Mouse (Mus musculus): ENCODE data around the gene Ptma.
"Not testable (repeated sequence)": the region's sequence is repeated elsewhere in the genome, so short reads cannot be mapped to it uniquely, and the experiment has no call there.

Gene Ptma

DNA sequence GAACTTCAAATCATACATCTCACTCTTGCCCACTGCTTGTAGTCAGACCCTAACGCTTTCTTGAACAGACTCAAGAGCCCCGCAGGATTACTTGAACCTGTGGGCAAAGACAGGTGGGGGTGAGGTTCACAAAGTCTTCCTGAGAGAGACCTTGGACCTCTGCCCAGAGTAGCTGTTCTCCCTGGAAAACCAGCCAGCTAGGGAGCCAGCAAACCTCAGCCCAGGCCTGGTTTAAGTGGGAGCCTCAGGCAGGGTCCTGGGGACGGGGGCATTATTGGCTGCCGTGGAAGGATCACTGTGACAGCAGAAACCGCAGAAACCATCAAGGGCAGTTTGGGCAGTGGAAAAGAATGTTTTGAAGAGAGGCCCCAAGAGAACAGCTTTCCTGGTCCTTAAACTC lies 29.2 kb upstream of the Ptma start:
- DNase-seq, result no peak

DNA sequence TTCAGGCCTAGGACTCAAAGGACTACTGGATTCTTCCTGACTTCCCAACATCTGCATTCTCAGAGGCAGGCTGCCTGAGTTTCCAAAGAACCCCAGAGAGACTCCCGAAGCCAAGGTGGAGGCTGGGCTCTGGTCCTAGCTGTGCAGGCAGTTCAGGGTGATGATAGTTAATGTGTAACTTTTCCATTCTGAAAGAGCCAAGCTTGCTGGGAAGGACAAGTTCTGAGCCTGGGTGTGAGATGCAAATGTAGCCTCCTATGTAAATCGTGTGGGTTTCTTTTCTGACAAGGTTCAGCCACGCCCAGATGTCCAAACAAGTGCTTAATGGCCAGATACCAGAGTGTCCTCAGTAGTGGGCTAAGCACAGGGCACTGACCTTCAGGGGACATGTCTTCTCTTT lies 28.5 kb upstream of the Ptma start:
- DNase-seq, result no peak

DNA sequence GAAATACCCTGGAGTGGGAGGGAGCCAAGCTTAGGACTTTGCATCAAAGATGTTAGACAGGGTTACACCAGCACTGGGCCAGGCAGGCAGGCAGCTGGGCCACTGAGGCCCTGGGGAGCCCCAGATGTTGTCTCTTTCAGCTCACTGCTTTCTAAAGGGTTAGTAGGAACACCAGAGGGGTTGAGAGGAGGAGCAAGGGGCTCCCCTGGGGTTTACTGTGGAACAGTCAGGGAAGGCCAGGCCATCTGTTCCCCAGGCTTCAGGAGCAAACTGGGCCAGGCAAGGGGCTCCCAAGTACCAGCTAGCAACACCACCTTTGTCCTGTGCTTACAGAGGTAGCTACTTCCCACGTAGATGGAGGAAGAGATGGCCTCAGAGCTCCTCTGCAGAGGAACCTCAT lies 27.9 kb upstream of the Ptma start:
- no peak for DNase-seq

DNA sequence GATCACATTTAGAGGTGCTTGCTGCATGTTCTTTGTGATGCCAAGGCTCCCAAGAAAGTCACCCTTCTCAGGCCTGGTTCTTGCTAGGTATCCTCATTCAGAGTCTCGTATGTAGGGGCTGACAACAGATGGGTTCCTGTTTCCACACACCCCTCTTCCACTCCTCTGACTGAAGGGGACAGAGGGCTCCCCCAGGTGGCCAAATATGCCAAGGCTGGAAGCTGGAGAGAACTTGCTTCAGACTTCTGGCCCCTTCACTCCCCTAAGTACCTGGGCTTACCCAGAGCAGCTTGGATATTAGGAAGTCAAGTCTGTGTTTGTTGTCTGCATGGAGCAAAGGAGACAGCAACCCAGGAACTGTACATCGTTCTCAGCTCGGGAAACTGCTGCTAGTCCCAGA lies 26.6 kb upstream of the Ptma start:
- DNase-seq, result peak; percentile 83 to 88

DNA sequence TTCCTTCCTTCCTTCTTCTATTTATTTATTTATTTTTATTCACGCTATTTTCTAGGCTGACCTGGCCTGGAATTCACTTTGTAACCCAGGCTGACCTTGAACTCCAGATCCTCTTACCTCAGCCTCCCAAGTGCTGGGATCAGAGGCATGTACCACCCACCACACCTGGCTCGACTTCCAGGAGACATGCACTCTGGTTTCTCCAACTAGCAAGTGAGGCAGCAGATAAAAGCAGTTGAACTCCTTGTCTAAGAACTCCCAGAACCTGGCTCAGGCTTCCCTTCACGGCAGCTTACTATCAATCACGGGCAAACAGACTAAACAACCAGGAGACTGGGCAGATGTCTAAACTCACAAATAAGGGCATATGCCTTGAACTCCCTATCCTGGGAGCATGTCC lies 25.8 kb upstream of the Ptma start:
- no peak for DNase-seq

DNA sequence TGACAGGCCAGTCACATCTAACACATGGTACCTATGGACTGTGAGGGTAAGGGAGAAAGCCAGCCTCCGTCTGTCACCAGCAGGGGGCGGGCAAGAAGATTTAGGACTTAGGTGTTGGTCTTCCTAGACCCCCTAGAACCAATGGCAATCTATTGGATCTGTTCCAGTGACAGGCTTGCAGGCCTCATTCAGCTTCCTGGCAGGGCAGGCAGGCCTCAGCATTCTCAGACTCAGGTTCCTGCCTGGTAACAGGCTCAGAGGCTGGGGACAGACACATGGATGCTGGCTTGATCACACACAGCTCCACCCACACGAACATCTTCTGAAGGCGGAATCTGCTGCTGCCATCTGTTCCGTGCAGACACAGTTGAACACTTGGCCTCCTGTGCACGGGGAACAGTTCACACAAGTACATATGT lies 25.4 kb upstream of the Ptma start:
- DNase-seq, result peak; percentile 64 to 76

DNA sequence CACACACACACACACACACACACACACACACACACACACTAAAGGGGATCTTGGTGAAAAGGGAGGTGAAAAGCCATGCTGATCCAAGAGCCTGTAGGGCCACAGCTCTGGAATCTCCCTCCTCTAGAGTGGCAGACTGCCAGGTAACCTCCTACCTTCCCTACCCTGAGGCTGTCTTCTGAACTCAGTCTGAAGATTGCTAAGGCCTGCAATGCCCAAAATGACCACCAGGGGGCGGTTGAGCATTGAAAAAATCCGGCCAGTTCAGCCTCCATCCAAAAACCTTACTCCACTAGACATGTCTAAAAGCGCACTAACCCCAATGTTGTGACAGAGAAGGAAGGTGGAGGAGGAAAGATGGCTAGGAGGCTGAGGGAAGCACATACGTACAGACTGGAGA lies 25.0 kb upstream of the Ptma start:
- DNase-seq, result peak; percentile 90 to 96

DNA sequence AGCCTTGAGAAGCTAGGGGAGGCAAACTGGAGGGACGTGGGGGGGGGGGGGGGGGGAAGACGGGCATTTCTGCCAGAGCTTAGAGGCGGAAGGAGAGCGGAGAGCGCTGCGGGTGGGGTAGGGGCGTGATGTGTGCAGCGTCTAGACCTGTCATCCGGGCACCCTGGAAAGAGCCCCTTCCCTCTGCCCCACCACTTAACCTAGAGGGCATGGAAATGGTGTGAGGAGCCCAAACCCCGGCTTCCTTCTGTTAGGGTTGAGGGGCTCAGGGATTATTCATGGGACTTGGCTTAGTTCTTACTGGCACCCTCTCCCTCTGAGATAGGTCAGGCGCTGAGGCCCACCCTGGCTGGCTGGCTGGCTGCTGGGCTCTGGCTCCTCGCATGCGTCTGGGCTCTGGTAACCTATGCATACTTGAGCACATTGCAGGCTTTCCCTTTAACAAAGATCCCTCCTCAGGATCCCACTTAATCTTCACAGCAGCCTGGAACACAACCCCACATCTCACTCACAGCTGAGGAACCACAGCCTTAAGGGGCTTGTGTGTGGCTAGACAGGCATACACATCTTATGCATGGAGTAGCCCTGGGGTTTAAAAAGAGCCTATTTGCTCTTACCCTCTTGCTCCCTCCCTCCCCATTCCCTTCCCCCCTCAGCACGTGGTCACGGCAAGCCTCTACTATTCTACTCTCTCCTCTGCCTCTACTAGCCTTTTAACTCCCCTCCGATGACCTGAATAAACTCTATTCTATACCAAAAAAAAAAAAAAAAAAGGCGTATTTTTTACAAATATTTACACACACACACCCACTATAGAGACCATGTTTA lies 24.1 kb upstream of the Ptma start:
- no peak for DNase-seq

DNA sequence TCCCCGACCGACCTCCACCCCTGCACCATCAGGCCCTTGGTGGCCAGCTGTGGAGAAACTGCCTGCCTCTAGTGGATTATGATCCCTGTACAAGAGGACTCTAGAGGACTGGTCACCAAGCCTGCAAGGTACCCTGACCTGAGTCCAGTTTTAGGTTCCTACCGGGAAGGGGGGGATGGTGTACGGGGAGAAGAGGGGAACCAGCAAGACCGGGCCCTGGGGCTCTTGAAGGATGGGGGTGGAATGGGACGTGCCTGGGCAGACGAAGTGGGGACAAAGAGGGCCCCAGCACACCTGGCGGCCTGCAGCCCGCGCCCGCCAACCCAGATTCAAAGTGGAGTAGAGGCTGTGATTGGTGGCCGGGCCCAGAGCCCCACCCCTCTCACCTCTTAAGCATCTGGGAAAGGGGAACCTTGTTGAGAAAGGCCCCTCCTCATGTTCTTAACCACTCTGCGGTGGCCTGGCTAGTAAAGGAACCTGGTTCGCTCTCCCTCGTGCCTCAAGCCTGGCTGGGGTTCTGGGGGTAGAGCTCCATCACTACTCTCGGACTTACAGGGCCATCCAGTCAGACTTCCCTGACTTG lies 23.3 kb upstream of the Ptma start:
- peak; percentile 67 to 75 for DNase-seq

DNA sequence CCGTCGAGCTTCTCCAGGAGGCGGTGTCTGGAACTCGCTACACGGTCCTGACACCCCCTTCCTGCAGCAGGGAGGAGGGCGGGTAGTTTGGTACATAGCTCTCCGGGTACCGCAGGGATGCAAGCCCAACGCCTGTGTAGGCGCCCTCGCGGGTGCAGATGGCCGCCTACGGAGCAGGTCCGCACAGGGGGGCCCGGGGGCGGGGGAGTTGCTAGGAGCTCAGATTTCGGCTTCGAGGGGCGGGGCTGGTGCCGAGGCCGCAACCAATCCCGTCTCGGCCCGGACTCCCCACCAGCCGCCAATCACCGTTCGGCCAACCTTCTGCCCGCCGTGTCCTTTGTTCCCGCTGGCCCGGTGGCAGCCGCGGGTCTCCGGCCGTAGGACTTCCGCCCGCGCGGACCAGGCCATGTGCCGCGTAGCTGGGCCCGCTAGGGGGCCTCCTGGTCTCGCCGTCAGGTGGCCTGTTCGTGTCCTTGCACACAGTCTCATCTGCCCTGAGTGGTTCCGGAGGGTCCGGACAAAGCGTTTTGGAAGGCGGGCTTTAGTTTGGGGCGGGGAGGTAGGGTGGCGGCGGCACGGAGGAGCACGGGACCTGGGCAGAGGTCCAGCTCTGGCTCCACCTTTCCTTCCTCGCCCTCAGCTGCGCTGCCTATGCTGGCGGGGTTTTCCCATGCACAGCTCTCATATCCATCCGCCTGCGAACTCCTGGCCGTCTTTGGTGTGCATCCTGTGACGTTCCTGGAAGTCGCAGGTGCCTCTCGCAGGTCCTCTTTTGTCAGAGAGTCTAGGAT lies 22.4 kb upstream of the Ptma start:
- DNase-seq, result peak; percentile 97 to 99

DNA sequence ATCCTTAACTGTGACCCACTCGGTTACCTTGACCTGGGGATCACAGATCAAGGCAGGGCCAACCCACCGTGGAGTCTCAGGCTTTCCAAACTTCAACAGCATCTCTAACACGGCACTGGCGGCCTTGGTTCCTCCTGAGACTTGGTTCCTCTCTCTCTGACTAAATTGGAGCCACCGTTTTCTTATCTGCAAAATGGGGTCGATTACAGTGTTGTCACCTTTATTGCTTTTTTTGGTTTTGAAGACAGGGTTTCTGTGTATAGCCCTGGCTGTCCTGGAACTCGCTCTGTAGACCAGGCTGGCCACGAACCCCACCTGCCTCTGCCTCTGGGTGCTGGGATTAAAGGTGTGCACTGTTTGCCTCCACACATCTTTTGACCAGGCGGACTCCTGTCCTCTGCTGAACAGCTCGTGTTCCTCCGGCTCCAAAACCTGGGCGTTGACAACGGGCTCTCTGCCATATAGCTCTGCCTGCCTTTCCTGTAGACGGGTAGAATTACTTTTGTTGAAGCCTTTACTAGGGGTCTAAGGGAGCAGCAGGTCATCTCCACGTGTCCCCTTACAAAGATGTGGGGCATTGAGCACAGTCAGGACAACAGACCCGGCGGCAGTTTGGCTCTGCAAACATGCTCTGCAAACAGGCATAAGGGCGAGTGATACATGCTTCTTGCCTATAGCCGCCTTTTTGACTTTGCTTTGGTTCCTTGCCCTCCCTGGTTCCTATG lies 21.7 kb upstream of the Ptma start:
- peak; percentile 49 to 50 for DNase-seq

DNA sequence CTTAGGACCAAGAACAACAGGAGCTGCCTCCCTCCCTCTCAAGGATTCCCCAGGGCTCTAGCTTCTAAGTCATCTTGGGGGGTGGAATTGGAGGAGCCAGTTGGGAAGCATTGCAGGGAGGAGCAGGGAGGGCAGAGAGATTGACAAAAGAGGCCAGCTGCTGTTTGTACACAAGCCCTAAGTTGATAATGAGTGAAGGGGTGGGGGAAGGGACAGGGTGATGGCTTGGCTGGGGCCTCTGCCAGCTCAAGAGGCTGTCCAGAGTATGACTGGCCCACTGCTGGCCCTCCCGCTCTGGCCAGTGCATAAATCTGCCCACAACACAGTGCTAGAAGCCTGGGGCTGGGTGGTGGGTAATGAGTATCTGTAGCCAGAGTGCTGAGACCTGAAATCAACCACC lies 21.1 kb upstream of the Ptma start:
- peak; percentile 55 to 86 for DNase-seq

DNA sequence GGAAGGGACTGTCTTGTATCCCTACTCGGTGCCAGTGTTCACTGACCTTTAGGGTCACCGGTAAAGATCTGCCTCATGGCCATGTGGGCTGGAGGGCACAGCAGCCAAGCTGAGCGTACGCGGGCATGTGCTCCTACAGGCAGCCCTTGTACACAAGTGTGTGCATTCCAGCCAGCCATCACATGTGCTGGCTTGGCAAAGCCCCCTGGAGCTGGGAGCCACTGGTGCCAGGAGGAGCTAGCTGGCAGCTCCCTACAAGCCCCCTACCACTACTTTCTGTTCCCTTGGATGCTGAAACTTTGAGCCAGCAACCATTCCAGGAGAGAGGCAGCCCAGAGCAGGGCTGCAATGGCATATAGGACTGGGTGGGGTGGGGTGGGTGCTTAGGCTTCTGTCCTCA lies 20.1 kb upstream of the Ptma start:
- no peak for DNase-seq

DNA sequence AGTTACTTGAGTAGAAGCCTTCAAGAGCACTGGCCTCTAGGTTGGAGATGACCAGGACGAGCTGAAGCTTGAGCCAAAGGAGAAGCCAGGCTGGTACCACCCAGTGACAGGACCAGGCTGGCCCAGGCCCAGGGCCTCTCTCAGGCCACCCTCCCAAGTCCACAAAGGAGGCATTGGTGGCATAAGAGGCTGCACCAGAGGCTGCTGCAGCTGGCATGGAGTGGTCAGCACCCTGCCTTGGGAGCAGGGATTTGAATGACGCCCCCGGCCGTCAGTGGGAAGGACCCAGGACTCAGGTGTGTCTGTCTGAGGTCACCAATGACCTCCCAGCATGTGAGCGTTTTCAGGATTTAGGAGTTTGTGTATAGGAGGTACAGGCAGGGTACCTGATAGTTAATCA lies 18.7 kb upstream of the Ptma start:
- DNase-seq, result no peak

DNA sequence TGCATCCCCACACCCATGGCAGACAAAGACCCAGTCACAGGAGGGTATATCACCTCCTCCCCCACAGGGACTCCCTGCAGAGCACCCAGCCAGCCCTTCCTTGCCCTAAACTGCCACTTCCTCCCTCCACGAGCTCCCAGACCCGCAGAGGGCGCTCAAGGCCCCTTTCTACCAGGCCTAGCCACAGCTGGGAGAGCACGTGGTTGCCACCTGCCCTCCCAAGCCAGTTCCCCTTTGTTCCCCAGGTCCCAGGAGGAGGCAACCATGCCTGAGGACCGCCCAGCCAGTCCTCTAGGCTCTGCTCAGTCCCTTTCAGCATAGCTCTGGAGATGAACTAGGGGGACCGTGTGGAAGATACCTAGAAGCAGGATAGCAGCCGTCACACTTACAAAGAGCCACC lies 17.1 kb upstream of the Ptma start:
- peak; percentile 90 to 94 for DNase-seq

DNA sequence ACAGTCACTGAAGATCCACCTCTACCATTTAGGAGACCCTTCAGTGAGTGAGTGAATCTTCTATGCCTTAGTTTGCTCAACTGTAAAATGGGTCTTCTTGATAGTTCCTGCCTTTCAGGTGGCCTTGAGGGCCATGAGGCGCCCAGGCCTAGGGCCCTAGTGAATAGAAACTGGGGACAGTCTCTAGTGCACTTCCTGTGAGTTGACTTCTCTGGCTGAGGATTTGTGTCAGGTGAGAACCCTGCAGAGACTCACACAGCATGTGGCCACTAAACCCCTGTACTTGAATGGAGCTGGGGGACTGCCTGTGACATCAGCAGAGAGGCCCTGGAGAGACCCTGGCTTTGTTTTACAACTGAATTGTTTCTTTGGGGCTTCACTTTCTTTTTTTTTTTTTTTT lies 16.3 kb upstream of the Ptma start:
- no peak for DNase-seq

DNA sequence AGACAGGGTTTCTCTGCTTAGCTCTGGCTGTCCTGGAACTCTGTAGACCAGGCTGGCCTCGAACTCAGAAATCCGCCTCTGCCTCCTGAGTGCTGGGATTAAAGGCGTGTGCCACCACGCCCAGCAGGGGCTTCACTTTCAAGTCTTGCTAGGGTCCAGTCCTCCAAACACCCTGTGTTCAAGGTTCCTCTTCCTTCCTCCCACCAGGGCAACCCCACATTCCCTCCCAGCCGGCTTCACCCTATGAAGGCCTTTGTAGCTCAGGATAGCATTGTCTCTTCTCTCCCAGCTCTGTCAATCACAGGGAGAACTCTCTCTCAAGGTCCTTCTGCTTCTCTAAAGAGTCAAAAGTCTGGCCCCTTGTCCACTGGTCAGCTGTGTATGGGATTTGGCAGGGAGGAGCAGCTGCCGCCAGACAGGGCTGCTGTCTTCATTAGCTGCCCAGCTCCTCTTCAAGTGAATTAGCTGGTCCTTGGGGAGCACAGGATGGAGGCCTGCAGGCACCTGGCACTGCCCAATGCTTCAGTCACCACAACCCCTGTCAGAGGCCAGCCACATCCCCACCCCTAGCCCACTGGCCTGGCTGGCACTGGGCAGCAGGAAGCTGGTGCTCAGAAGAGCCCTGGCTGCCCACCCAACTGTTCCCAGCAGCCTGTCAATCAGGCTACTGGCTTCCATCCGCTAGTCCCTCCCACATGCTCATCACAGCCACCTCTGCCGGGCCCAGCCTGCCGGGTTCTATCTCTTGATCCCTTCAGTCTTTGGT lies 15.7 kb upstream of the Ptma start:
- no peak for DNase-seq

DNA sequence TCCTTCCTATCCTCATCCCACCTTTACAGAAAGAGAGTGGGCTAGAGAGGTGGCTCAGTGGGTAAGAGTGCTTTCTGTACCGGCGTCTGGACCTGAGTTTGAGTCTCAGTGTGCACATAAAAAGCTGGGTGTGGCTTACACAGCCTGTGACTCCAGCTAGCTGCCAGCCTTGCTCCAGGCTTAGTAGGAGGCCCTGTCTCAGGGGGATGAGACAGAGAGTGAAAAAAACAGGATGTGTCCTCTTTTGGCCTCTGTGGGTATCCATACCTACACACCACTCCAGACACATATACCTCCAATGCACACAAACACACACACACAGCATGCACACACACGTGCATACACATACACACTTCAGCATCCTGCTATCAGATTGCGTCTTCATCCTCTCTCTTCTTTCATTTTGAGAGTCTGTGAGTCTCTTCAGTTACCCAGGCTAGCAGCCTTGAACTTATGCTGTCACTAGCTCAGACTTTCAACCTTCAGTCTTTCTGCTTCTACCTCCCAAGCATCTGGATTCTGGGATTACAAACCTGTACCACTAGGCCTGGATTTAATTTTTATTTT lies 14.3 kb upstream of the Ptma start:
- no peak for DNase-seq

DNA sequence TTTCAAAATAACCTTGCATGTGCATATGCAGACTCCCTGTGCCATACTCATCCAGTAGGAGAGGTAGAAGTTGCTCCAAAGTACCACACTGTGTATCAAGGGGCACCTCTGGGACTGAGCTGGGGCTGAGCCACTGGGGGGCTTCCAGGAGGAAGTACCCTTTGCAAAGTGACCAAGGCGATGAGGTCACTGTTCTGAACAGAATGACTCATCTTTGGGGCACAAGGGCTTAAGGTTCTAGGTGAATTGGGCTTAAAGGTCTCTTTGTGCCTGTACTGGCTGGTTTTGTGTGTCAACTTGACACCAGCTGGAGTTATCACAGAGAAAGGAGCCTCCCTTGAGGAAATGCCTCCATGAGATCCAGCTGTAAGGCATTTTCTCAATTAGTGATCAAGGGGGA lies 13.5 kb upstream of the Ptma start:
- not testable (repeated sequence) for DNase-seq

DNA sequence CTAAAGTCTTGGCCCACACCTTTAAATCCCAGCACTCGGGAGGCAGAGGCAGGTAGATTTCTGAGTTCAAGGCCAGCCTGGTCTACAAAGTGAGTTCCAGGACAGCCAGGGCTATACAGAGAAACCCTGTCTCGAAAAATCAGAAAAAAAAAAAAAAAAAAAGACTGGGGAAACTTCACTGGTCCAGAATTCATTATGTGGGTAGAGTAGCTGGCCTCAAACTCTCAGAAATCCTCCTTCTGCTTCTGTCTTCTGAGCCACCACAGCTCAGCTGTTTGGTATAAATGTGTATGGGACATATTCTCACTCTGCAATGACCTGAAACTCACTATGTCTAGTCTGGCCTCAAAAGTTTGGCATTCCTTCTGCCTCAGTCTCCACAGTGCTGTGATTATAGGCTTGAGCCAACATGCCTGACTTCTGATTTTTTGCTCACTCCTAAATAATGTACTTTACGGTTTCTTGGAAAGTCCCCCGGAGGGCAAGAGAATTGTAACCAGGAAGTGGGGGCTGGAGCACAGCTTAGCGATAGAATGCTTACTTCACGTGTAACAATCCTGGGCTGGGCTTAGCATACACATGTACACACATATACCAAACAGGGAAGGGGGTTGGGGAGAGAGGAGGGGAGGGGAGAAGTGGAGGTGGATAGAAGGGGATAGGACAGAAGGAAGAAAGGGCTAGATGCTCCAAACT lies 10.7 kb upstream of the Ptma start:
- DNase-seq, result no peak

DNA sequence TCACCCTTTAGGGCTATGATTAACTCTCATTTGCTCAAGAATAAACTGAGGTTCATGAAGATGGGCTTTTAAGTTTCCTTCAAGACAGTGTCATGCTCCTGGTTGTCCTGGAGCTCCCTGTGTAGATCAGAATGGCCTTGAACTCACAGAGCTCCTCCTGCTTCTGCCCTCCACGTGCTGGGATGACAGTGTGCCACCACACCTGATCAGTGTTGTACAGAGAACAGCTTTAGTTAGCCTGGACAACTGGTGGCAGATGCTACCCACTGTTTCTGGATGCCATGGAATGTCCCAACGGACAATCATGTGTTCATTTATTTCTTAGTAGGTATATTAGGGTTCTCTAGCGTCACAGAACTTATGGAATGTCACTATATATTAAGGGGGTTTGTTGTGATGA lies 9.4 kb upstream of the Ptma start:
- no peak for DNase-seq

DNA sequence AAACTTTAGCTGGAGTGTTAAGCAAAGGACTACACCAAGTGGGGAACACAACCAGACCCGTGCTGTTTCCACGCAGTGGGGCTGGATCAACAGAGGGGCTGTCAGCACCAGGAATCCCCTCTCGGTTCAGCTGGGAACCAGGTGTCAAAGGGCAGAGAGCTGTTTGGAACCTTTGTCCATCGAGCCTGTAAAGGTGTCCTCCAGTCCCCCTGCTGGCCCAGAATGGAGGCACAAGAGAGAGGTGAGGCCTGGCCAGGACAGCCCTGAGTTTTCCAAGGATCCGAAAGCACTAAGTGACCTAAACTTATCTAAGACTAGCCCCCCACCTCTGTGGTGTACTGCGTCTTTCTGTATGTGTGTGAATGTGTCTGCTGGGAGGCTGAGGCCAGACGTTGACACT lies 6.2 kb upstream of the Ptma start:
- DNase-seq, result peak; percentile 50 to 68

Data from lung, postnatal 4 days (tissue).